Mouse (Mus musculus) adrenal gland, adult 8-10 months (tissue): ENCODE measurements around the gene Rab21. TPM values are rescaled to one million over a fixed set of nuclear protein-coding genes. Genes with fewer than 3 reads are reported as not detected.

Experiments
- DNase-seq: peaks from one replicate; pipeline ENCODE4 v3.0.0; 2022
- total RNA-seq, 4 experiments: library from RNA; stranded (reverse); gene quantifications; 2 replicates each; pipeline ENCODE4 v1.2.4; 2022

Rab21 gene
- total RNA-seq = 10 to 100 TPM; 56.5 to 57.4 (median 56.7) TPM

DNA sequence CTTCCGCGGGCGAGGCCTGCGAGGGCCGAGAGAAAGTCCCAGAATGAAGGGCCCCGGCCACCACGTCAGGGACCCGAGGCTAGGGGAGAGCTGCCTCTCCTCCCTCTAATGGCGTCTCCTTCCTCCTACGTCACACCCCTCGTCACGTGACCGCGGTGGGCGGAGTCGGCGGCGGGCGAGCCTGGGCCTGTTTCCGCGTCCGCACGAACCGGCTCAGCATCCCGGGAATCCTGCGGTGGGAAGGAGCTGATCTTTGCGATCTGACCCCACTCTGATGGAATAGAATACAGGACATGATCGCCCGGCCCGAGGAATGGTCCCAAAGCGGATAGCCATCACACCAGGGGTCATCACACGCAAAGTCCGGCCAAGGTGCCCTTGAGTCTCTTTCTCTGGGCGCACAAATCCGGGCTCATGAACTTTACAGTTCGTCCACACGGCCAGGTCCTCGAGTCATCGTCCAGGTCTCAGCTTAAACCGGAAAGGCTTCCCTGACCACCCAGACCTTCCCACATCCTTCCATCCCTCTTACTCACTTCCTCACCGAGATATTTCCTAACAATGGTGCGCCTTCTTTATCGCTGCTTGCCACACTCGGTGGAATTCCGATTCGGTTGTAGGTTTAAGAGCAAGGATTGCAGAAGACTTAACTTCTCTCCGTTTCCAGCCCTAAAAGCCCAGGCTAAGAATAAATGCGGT, at the start of gene Rab21:
Gene Rab21 (minus strand): TSS at position 122 of the 699 bp plus-strand sequence.
- peak; percentile 94 for DNase-seq

- no peak for DNase-seq
Observed at GRCm38 (mm10) chr10:115363151-115363550, 47.8 kb upstream of the Rab21 start.

- no peak for DNase-seq
Observed at GRCm38 (mm10) chr10:115362623-115362964, 47.2 kb upstream of the Rab21 start.

- peak; percentile 97 for DNase-seq
Observed at GRCm38 (mm10) chr10:115361840-115362622, 46.6 kb upstream of the Rab21 start, which contains the start of gene Tmem19. TSS of gene Tmem19 (minus strand) at chr10:115362501.

DNA sequence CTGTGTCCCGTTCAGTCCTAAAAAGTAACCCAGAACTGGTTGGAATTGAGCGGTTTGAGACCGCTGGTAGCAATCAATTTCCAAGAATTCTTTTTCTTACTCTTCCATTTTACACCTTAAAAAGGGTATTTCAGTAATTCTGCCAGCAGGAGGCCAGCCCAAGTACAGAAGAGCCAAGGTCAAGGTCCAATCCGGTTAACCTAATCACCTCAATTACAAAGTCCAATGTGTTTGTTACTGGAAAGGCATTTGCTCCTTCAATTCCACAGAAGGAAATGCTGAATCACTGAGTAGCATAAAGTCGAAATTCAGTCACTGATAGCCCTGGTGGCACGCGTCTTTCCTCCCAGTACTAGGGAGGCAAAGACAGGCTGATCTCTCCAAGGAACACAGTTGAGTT, 43.7 kb upstream of the Rab21 start:
- DNase-seq = no peak

DNA sequence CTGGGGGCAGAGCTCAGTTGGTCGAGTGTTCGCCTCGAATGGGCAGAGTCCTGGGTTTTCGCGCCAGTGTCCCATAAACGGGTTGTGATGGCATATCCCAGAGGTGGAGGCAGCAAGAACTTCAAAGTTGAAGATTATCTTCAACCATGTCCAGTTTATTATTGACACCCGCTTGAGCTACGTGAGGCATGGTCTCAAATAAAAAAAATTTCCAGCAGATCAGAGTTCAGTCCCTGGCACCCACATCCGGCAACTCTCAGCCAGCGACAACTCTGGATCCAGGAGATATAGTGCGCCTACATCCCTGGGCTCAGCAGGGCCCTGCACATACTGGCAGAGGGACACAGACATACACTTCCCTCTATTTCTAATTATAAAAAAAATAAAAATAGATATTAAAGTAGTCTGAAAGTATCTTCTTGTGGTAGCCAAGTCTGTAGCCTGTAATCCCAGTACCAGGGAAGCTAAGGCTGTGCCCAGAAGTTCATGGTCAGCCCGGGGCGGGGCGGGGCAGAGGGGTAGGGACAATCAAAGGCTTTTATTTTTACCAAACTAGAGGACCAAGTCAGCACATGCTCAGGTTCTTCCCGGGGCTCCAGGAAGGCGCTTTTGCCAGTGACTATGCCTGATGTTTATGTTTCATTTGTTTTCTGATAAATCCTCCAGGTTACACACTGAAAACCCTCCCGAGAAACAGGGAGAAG, 43.0 kb upstream of the Rab21 start:
- no peak for DNase-seq

DNA sequence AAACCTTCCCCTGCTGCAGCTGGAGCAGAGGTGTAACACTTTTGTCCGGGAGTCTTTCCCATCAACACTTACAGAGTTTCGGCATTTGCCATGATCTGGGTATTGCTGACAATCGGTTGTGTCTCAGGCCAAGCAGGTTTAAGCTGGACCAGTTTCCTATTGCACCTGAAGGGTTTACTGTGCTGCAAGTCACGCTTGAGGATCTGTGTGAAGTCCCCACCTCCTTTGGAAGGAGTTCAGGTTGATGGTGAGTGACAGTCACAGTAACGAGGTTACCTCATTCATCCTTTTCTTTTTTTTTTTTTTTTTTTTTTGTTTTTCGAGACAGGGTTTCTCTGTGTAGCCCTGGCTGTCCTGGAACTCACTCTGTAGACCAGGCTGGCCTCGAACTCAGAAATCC, 40.7 kb upstream of the Rab21 start:
- DNase-seq = no peak

DNA sequence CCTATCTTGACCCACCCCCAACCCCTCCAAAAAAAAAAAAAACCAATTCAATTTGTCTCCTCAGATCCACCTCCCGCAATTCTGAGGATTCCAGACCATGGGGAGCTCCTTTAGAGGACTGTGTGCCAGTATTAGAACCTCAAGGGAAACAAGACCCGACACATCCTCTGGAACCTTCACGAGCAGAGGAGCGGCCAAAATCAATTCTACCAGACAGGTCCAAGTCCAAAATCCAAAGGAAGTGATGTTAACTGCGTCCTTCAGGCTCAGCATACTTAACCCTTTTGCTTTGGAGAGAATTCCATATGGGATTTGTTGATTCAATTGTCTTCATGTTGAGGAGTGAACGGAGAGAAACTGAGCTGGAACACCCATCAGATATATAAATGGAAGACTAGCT, 39.6 kb upstream of the Rab21 start:
- no peak for DNase-seq

DNA sequence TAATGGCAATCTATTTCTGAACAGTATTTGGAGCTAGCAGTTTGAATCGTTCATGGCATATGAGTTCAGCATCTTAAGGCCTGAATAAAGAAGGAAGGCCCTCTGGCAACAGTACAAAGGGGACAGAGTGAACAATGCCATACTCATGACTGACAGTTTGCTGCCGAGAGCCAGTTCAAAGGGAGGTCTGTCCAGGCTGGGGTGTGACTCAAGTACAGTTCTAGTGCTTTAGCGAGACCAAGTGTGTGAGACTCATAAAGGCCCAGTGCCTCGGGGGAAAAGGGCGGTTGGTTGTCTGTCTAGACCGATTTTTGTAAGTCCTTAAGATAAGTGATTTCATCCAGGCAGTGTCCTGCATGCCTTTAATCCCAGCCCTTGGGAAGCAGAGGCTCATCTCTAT, 39.2 kb upstream of the Rab21 start:
- DNase-seq = no peak

DNA sequence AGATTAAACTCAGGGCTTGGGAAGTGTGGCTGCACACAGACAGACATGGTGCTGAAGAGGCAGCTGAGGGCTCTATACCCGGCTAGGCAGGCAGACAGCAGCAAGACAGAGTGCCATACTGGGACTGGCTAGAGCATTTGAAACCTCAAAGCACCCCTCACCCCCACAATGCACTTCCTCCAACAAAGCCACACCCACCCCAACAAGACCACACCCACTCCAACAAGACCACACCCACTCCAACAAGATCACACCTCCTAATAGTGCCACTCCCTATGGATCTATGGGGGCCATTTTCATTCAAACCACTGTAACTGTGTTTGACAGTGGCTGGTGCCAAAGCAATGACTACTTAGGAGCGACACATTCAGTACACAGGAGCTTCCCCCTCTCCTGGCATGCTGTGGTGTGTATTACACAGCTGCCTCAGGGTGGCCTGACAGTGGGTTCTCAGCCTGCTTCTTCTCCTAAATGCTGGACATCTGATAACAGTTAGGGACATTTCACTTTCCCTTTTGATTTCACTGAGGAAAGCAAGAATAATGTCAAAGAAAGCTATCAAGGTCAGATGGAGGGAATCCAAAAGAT, 35.5 kb upstream of the Rab21 start:
- no peak for DNase-seq

- DNase-seq = no peak
Observed at GRCm38 (mm10) chr10:115349509-115349908, 34.1 kb upstream of the Rab21 start.

DNA sequence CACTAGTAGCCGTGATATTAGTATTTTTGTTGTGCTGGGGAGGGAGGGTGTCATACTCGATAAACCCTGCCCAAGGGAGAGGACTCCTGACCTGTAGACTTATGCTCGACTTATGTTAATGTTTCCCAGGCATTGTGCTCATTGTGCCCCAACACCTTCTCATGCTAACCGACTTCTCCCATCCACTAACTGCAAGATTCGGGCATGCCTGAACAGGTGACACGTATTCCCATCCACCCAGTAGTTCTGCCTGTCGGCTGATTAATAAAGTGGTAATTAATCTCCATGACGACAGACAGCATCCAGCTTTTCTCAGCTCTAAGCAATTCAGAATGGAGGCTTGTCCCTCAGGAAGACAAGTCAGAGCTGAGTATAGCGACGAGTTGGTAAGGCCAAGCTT, 33.6 kb upstream of the Rab21 start:
- DNase-seq = no peak

- DNase-seq = no peak
Observed at GRCm38 (mm10) chr10:115348131-115348530, 32.7 kb upstream of the Rab21 start.

- DNase-seq = no peak
Observed at GRCm38 (mm10) chr10:115346444-115346843, 31.1 kb upstream of the Rab21 start.

- DNase-seq = no peak
Observed at GRCm38 (mm10) chr10:115342771-115343425, 27.5 kb upstream of the Rab21 start.

- DNase-seq = no peak
Observed at GRCm38 (mm10) chr10:115339820-115340328, 24.5 kb upstream of the Rab21 start.

GRCm38 (mm10) chr10:115336901-115337300, 21.5 kb upstream of the Rab21 start:
- DNase-seq = no peak

GRCm38 (mm10) chr10:115333528-115333927, 18.1 kb upstream of the Rab21 start:
- no peak for DNase-seq

GRCm38 (mm10) chr10:115332997-115333396, 17.6 kb upstream of the Rab21 start:
- no peak for DNase-seq

- DNase-seq = no peak
Observed at GRCm38 (mm10) chr10:115332420-115332952, 17.1 kb upstream of the Rab21 start.

DNA sequence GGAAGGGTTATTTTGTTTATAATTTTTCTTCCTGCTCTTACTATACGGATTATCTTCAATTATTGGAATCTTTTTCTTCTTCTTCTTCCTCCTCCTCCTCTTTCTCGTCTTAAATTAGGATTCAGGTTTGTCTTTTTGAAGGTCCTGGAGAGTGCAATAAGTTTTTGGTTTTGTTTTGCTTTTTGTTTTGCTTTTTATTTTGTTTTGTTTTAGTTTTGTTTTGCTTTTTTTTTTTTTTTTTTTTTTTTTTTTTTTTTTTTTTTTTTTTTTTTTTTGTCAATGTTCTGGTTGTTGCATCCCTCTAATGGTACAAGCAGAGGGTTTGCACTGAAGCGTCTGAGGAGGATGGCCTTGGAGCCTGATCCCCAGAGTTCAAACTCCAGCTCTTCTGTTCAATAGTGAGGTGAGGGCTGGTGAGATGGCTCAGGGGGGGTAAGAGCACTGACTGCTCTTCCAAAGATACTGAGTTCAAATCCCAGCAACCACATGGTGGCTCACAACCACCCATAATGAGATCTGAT, 13.7 kb upstream of the Rab21 start:
- DNase-seq = no peak

DNA sequence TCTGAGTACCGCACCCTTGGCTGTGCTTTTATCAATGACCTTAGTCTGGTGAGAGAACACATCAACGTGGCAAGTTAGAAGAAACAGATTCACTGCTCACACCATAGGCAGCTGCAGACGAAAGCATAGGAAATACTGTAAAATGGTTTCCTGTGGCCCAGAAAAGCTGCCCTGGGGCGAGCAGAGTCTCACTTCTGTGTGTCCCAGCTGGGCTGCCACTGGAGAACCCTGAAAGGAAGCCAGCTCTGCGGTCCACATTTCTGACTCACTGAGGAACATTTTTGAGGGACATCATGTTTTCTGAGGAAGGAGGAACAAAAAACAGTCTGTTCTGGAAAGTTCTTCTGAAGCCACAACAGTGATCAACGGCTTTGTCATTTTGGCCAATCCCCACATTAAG, 13.1 kb upstream of the Rab21 start:
- peak; percentile 25 for DNase-seq
